Mouse (Mus musculus) splenic B cell, adult 2 months (primary cell): ENCODE data around the gene Hkdc1.

Source experiments
- DNase-seq: peaks from one replicate; pipeline ENCODE4 v3.0.0-alpha.2; 2011; ENCODE audit warnings: low read depth, low spot score
- H3K27me3 ChIP-seq: 2 replicates; pipeline ENCODE4 v1.6.1; 2012; ENCODE audit warnings: mild to moderate bottlenecking, low read length, moderate library complexity, mixed read lengths; ENCODE audit not compliant: control insufficient read depth, poor library complexity, insufficient read depth, severe bottlenecking
- H3K36me3 ChIP-seq: 2 replicates; pipeline ENCODE4 v1.6.1; 2012; ENCODE audit warnings: mild to moderate bottlenecking, low read length, moderate library complexity, mixed read lengths; ENCODE audit not compliant: control insufficient read depth, poor library complexity, insufficient read depth, severe bottlenecking

Hkdc1 gene

DNA sequence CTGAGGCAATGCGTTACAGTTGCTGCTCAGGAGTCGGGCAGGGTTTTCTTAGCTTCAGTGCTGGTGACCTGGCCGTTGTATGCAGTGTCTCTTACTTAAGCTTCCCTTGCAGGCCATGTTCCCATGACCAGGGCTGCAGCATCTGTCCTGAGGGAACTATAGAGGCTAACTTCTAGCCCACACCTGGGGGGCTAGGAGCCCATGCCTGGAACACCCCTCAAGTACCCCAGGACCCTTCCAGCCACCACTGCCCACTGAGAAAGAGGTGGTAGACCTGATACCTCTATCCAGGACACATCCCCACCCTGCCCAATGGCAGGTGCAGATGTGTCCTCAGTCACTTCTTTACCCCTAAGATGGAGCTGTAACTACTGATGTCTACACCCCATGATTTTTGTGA lies 81.3 kb downstream of the Hkdc1 start:
- Histone ChIP-seq H3K27me3 (no peaks in the 10 kb centered on the region), H3K36me3 (no peaks in the 10 kb centered on the region)
- no peak for DNase-seq

DNA sequence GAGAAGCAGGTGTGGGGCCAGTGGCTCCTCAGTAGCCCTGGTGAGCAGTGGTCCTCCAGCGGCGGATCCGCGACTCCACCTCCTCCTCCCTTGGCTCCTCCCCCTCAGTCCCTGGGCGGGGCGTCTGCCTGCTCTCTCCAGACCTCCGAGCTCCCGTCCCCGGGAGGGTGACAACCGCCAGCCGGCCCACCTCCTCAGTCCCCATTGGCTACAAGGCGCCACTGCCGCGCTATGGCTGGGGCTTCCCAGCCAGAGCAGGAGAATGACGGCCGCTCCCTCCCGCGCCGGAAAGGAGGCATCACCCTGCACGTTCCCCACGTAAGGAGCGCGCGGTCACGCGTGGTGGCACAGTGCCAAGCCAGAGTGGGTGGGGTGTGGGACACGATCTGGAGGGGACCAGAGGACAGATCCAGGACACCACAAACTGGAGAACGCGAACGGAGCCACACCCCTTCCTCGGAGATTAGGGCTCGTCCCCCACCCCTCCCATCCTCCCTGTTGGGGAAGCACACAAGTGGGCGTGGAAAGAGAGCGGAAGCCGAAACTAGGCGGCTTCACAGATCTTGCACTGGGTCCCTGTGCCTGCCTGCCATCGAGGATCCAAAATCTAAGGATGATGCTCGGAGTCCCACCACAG lies 82.1 kb downstream of the Hkdc1 start:
- Histone ChIP-seq H3K36me3 (no peaks in the 10 kb centered on the region), H3K27me3 (no peaks in the 10 kb centered on the region)
- DNase-seq, result peak; percentile 94

DNA sequence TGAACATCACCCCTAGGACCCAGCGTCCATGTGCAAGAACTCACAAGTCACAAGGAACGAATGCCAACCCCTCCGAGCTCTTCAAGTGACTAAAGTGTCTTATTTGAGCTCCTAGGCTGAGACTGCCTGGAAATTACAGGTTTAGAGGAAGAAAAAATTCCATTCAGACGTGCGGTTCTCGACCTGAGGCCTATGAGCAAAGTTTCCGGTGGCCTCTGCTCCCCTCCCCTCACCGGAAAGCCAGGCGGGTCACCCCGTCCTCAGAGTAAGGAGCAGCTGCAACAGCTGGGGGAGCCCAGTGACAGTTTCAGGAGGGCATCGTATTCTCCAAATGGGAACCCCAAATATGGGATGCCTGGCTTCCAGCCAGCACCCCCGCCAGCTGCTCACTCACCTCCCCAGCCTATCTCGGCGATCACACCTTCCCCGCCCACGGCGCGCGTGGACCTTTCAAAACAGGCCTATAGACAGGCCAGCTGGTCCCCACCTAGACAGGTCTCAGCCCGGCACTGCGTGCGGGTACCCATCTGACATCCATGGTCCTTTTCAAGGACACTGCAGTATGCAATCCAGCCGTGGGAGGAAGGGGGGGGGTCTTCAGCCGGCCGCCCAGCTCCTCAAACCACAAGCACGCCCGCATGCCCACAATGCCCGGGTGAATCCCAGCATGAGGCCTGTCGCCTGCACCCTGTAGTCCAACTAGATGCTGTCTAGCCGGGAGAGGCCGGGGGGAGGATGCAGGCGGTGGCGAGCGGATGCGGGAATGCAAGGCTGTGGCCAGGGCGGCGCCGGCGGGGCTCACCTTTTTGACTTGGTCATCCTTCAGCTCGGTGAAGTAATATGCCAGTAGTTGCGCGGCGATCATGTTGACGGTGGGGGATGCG lies 82.8 kb downstream of the Hkdc1 start:
- peak; percentile 43 for DNase-seq

DNA sequence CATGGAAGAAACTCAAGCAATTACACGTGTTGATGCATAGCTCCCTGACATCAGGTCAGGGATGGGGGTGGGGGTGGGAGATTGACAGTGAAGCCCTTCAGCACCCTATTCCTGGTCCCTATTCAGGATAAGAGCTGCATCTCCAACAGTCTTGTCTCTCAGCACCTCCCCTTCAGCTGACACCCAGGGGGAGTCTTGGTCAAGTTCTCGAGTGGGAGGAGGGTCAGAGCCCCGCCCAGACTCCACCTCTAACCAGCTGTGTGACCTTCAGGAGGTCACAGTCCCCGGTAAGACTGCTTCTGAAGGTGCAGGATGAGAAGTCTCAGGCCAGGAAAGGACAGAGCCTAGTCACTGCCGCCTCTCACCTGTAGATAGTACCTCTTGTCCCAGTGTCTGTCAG lies 83.7 kb downstream of the Hkdc1 start:
- Histone ChIP-seq H3K36me3 (no peaks in the 10 kb centered on the region), H3K27me3 (no peaks in the 10 kb centered on the region)
- DNase-seq, result peak; percentile 16

More for the DNA sequence above, 82.8 kb downstream of the Hkdc1 start:
- Histone ChIP-seq H3K27me3 (no peaks in the 10 kb centered on the region), H3K36me3 (no peaks in the 10 kb centered on the region)

DNA sequence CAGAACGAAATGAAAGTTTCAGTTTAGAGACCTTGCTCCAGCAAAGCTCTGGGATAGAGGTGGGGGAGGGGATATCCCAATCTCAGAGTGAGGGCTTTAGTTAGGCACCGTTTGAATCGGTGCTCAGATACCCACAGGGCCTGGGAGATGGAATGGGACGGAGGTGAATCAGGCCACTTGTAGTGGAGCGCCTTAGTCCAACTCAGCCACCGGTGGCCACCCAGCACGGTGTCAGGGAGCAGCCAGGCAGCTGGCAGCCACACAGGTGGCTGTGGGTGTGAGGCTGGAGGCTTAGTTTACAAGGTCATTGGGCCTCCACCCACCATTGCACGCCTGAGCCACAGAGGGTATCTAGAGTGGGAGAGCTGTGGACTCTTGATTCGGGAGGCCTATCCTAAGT lies 84.1 kb downstream of the Hkdc1 start:
- H3K36me3 ChIP-seq, result no peaks in the 10 kb centered on the region
- no peak for DNase-seq
- no peaks in the 10 kb centered on the region for H3K27me3 ChIP-seq

DNA sequence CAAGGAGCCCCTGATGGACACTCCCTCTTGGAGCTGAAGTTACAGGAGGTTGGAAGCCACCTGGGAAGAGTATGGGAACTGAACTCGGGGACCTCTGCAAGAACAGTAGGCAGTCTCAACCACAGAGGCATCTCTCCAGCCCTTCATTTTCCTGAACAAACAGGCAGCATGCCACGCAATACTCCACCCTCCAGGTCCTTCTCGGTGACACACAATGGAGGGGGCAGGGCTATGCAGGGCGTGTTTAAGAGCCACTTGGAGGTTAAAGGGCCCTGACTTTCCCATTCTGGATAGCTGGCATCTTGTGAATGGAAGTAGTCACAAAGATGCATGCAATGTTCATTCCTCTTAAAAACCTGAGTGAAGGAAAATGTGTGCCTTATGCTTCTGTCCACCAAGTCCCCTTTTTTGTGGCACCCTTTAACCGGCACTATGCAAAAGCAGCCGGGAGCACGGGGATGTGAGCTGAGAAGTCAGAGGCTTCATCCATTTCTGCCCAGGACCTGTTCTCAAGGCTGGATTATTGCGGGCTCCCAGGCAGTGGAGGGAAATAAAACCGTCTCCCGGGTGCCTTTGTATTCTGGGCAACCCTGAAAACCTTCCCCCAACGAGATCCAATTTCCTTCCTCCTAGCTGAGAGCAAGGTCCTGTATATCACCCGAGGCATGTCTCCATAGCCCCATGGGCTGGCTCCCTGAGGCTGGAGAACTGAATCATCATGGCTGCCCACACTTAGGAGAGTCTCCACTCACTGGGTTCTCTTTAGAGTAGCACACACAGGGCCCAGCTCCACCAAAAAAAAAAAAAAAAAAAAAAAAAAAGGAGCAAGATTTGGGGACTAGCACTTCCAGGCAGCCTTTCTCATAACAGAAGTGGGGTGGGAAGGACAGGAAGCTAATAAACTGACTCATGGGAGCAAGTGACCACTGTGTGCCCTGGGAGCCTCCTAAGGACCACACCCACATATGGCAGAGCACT lies 85.4 kb downstream of the Hkdc1 start:
- no peak for DNase-seq
- H3K27me3 ChIP-seq, result no peaks in the 10 kb centered on the region

DNA sequence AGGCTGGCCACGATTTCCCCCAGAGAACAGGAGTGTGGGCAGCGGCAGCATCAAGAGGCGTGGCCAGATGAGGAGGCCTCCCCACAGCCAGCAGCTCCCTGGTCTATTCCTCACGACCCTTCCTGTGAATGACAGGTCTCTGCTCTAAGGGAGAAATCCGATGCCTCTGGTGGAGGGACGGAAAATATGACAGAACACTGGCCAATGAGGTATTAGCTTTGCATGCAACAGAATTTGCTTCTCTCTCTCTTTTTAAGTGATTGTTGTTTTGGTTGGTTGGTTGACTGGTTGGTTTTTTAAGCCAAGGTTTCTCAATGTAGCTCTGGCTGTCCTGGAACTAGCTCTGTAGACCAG lies 86.9 kb downstream of the Hkdc1 start:
- no peaks in the 10 kb centered on the region for H3K36me3 ChIP-seq
- H3K27me3 ChIP-seq, result no peaks in the 10 kb centered on the region
- DNase-seq, result no peak

More for the DNA sequence above, 85.4 kb downstream of the Hkdc1 start:
- no peaks in the 10 kb centered on the region for H3K36me3 ChIP-seq

DNA sequence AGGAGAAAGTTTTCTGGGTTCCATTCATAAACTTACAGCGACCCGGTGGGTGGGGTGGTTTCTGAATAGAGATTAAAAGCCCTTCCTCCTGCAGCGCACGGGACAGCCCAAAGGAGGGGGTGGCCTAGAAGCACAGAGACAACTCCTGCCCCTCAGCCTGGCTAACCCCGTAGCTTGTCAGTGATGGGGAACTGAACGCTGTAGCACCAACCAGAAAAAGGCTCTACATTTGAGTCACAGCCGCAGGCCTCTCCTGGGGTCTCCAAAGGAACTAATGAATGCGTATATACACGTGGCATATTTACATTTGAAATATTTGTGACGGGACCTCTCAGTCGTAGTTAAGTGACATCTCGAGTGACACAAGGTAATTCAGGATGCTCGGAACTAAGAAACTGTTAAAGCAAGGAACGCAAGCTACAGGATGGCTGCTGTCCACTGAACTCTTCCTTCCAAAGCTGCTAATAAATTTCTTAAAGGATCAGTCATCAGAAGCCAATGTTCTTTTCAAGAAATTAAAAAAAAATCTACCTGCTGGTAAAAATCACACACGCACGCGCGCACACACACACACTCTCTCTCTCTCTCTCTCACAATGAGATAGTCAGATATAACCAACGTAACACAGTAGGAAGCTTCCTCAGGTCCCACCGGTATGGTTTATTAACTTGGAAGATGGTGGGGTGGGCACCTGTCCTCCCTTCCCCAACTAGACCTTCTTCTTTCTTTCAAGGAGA lies 87.4 kb downstream of the Hkdc1 start:
- no peaks in the 10 kb centered on the region for H3K27me3 ChIP-seq
- no peak for DNase-seq
- no peaks in the 10 kb centered on the region for H3K36me3 ChIP-seq

DNA sequence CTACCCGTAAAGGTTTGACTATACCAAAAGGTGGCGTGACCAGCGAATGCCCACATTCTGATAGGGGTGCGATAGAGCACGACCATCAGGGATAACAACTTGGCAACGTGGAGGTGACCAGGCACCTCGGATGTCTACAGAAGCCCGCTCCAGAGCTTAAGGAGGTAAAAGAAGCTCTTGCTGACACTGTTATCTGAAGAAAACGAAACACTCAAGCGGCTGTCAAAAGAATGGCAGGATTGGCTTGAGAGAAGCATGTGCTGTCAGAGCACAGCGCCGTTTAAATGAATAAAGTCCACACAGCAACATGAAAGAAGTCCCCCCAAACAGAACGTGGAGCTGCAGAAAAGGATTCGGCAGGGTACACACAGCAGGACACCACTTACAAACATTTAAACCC lies 89.0 kb downstream of the Hkdc1 start:
- H3K36me3 ChIP-seq, result no peaks in the 10 kb centered on the region
- DNase-seq, result no peak
- H3K27me3 ChIP-seq, result no peaks in the 10 kb centered on the region
